Mouse (Mus musculus) embryonic fibroblast, embryonic 13.5 days (primary cell): ENCODE results near the gene Vmn1r4.

ENCODE experiments used
- CTCF ChIP-seq: IDR thresholded peaks from 2 replicates; pipeline ENCODE4 v1.5.1; 2011; ENCODE audit warnings: mild to moderate bottlenecking, control low read depth, low read length, moderate library complexity, borderline replicate concordance; ENCODE audit not compliant: insufficient read depth
- POLR2A ChIP-seq: IDR thresholded peaks from 2 replicates; pipeline ENCODE4 v1.6.1; 2011; ENCODE audit warnings: low read depth, mild to moderate bottlenecking, control low read depth, low read length, moderate library complexity

DNA sequence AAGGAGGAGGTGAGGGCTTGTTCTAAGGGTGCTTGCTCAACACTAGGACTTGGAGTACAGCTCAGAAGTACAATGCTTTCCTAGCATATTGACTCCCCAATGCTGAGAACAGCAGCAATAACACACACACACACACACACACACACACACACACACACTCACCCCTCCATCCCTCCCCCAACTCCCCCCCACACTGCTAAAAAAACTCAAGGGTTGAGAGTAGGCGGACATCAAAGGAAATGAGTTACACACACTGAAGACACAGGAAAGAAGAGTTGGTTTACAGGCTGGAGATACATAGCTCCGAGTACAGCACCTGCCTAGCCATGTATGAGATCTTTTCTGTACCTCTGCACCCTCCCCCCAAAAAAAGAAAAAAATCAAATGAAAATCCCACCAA is 7.5 kb upstream of the Vmn1r4 start:
- TF ChIP-seq CTCF (no peak), POLR2A (no peak)
